Mouse (Mus musculus) liver (tissue): ENCODE measurements around the gene Npc2.
A peak's percentile ranks its signal among the peaks of the same experiment; 100 is the strongest.

Experiments
- DNase-seq: peaks from one replicate; pipeline ENCODE4 v3.0.0-alpha.2; 2020; ENCODE audit warnings: mixed read lengths

Npc2 gene

GRCm38 (mm10) chr12:84784604-84785381 is 11.8 kb upstream of the Npc2 start:
- DNase-seq: peak; percentile 92

GRCm38 (mm10) chr12:84776229-84776628 is 3.3 kb upstream of the Npc2 start:
- no peak for DNase-seq

GRCm38 (mm10) chr12:84774376-84774775 is 1.4 kb upstream of the Npc2 start:
- DNase-seq: peak; percentile 64

DNA sequence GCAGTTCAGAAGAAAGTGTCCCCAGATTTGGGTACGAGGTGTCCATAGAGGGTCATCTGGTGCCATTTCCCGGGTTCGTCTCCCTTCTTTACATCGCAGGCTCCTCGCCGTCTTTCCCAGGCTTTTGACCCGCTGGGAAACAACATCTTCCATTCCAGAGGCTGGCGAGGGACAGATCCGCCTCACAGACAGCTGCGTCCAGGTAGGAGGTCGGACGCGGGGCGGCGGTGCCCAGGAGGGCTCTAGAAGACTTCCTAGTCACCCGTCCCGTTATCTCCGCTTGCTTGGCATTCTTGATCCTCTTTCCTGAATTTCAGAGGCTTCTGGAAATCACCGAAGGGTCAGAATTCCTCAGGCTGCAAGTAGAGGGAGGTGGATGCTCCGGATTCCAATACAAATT is 524 bp upstream of the Npc2 start:
- peak; percentile 74 for DNase-seq

DNA sequence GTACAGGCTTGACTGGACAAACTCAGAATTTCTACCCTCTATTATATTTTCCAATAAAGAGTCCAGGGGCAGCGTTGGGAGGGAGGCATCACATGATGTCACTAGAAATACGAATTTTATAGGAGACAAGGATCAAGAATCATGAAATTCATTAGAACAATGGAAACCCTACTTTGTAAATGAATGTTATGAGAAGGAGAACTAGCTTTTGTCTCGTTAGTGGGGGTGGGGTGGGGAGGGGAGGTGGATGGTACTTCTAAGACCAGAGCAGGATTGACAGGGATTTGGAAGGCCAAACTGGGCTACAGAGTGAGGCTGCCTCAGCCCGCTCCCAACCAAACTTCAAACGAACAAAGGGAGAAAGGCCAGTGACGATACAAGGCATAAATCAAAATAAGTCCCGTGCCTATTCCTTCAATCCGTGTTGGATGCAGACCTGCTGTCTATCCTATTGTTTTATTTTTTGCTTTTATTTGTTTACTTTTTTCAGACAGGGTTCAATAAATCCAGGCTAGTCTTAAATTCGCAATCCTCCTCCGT is 901 bp downstream of the Npc2 start:
- DNase-seq: no peak

- DNase-seq: no peak
Measured at GRCm38 (mm10) chr12:84769624-84770023, 3.3 kb downstream of the Npc2 start.

GRCm38 (mm10) chr12:84767510-84767909 is 5.4 kb downstream of the Npc2 start:
- no peak for DNase-seq

DNA sequence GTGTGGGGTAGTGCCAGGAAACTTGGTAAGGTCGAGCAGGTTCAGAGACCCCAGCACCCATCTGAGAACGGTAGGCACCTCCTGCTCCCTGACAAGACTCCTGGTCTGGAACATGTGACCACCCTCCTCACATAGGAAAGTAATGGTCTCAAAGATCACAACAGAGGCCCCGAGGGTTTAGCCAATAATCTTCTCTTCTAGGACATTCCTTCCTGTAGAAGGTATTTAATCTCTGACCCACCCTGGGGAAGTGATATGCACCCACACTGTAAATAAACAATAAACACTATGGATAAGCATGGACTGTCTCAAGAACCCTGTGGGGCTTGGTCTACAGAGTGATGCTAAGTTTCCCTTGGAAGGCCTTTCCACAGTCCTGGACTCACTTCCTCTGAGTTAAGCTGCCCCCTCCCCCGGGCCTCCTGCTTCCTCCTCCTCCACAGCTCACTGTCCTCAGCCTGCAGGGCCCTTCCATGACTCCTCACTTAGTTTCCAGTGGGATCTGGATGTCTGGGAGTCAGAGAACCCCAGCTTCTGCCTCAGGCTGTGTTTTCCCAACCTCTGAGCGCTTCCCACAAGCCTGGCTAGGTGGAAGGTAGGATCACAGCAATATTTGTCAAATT is 6.7 kb downstream of the Npc2 start:
- DNase-seq: peak; percentile 23

- DNase-seq: no peak
Measured at GRCm38 (mm10) chr12:84765506-84765905, 7.4 kb downstream of the Npc2 start.

DNA sequence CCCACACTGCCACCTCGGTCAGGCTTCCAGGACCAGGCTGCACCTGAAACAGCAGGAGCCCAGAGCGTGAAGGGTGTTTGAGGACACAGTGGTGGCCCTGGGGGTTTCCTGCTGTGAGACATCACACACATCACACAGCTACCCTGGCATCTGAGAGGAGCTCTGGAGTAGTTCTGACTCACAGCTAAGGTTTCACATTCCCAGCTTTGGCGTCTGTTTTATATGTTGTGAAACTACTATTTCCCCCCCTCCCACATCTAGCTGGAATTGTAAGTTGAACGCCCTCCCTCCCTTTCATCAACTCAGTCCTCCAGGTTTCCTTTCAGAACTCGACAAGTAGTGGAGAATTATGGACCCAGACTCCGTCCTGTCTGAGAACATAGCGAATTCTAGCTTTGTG is 8.2 kb downstream of the Npc2 start:
- no peak for DNase-seq

GRCm38 (mm10) chr12:84763577-84764218 is 9.3 kb downstream of the Npc2 start:
- DNase-seq: no peak

GRCm38 (mm10) chr12:84762532-84762931 is 10.4 kb downstream of the Npc2 start:
- no peak for DNase-seq

DNA sequence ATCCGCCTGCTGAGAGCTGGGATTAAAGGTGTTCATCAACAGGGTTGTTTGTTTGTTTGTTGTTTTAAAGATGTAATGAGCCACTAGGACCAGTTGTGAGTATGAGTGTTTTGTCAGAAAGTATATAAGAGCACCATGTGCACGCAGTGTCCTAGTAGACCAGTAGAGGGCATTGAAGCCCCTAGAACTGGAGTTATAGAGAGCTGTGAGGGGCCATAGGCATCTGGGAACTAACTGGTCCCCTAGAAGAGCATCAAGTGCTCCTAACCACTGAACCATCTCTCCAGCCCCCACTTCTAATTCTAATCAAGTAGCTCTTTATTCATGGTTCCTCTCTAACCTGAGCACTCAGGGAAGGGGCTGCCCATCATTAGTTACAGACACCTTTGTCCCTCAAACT is 13.9 kb downstream of the Npc2 start:
- peak; percentile 26 for DNase-seq

GRCm38 (mm10) chr12:84756016-84756415 is 16.9 kb downstream of the Npc2 start:
- no peak for DNase-seq

DNA sequence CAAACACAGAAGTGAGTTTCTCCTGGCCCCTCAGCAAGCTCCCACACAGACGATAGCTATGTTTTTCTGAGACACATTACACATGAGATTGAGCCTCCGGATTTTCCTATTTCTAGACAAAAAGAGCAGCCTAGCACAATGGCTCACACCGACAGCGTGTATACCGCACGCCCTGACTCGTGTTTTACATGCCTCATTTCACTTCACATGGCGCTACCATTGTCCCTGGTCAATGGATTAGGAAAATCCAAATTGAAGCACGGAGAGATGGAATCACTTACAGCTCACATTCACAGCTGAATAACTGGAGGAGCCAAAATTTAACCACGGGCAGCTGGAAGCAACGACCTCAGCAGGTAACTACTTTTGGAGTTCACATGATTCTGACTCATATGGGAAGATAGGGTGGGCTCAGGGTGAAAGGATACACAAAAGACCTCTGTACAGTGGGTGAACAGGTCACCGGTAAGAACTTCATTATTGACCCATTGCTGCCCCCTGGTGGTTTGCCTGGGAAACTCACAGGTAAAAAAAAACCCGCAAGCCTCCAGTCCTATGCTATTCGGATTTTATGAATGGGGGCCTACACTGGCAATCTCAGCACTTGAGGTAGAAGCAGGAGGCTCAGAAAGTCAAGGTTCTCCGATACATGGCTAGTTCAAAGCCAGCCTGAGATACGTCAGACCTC is 17.8 kb downstream of the Npc2 start:
- peak; percentile 77 for DNase-seq

DNA sequence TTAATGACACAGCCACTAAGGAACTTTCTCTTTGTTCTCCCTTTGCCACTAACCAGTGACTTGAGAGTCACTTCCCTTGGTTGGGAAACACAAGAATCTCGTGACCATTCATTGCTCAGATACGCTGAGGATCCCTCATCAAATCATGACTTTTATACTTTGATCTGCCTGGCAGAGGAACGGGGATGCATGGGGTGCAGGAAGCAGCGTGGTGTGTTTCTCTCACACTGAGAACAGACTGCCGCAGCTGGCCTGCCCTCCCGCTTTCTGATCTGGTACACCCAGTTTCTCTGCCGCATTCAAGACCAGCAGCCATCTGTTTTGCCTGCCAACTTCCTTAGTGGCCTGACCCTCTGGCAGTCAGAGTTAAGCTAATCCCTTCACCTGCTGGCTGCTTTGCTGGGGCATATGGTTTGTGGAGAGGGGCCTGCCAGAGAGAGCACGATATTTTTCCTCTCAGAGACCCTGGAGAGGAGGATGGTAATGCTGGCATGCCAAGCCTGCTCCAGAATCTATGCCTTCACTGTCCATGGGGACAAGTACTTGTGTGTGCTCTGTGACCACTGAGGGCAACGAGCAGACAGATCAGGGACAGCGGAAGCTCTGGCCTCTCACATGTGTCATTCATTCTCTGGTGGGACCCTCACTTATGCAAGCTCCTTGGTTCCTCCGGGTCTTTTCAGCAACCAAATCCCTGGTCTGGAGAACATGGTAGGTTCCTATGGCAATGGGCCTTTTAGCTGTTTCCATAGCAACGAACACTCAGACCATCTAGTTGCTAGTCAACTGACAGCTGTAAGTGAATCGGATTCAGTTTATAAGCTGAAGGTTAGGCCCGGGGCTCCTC is 20.6 kb downstream of the Npc2 start:
- DNase-seq: no peak

- DNase-seq: no peak
Measured at GRCm38 (mm10) chr12:84750661-84751060, 22.3 kb downstream of the Npc2 start.

- DNase-seq: no peak
Measured at GRCm38 (mm10) chr12:84748134-84748533, 24.8 kb downstream of the Npc2 start.

GRCm38 (mm10) chr12:84745700-84746099 is 27.3 kb downstream of the Npc2 start:
- DNase-seq: no peak

DNA sequence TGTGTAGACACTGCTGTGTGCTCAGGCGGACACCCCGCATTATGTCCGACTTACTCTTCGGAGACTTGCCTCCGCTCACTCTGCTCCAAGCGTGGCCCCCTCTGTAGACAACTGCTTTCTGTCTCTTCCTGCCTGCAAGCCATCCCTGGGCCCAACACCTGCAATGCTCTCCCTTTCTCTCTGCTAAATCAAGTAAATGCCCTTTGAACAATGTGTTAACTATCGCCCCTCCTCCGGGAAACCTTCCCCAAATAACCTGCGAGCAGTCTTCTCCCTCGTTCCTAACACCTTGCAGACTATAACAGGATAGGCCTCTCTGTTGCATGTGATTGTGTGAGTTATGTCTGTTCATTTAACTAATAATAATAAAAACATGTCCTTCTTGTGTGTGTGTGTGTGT is 29.5 kb downstream of the Npc2 start:
- no peak for DNase-seq

DNA sequence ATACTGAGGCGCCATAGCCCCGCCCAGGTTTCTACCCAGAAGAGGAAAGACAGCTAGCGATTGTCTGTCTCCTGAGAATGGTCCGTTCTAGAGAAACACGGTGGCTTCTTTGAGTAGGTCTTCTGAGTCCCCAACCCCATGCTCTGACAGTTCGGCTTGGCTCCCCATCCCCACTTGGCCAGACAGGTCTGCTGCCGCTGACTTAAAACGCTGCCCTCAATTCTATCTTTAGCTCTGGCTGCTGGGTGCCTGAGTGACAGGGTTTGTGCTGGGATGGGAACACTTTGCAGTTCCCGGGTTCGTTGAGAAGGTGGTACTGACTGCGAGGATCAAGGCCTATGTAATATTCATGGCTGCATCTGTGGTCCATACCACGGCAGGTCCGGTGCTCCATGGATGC is 39.6 kb downstream of the Npc2 start:
- DNase-seq: no peak

DNA sequence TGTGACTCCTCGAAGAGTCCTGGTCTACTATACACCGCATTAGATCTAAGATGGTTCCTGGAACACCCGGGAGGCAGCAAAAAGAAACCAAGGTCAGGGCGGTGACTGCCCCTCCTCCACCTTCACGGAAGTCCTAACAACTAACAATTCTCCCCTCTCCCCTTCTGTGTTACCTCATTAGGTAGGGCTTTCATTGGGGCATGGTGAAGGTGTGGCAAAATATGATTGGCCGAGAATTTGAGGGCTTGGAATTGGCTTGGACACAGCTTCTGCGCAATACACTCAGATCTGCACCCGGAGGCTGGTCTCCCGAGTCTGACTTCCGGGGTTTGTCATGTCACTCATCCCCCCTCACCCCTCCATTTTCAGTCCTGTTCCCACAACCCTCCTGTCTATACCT is 44.5 kb downstream of the Npc2 start:
- no peak for DNase-seq
